Mouse (Mus musculus) lung, adult 2 months (tissue): Measurements from ENCODE around the gene Fam199x.

Experiments
- CTCF ChIP-seq: fragments of 200-500 bp; IDR thresholded peaks from 2 replicates; pipeline ENCODE4 v1.5.1; 2011; ENCODE audit warnings: mild to moderate bottlenecking, low read length, control low read depth; ENCODE audit not compliant: insufficient read depth
- POLR2A ChIP-seq: fragments of 200-500 bp; IDR thresholded peaks from 2 replicates; pipeline ENCODE4 v1.6.1; 2011; ENCODE audit warnings: low read depth, mild to moderate bottlenecking, control low read depth, low read length, borderline replicate concordance; ENCODE audit errors: extremely low read depth

- TF ChIP-seq CTCF = no peak
- TF ChIP-seq POLR2A = no peak
Measured at GRCm38 (mm10) chrX:137038502-137038901, 10.9 kb upstream of the Fam199x start.
